Mouse (Mus musculus) ES-E14 (cell line): ENCODE results near the gene Gna14. TPM values are rescaled to one million over a fixed set of nuclear protein-coding genes. Genes with fewer than 3 reads are reported as not detected.

Source experiments
- DNase-seq: peaks from one replicate; pipeline ENCODE4 v3.0.0-alpha.2; 2013; ENCODE audit warnings: low read depth, low spot score
- H3K27ac ChIP-seq: 2 replicates; pipeline ENCODE4 v1.5.1; 2012; ENCODE audit warnings: low read depth, mild to moderate bottlenecking, low read length, moderate library complexity, mixed read lengths; ENCODE audit not compliant: poor library complexity, insufficient read depth, severe bottlenecking
- H3K36me3 ChIP-seq: 2 replicates; pipeline ENCODE4 v1.6.1; 2012; ENCODE audit warnings: mild to moderate bottlenecking, low read length, moderate library complexity, mixed read lengths; ENCODE audit not compliant: control insufficient read depth, poor library complexity, insufficient read depth, severe bottlenecking
- H3K4me1 ChIP-seq, 2 experiments: fragments of 150-350 bp in 1 of 2; sonication (generic) in 1 of 2; 2 replicates each; pipeline ENCODE4 v1.6.1; 2012; ENCODE audit warnings: low read length in 2 of 2, mild to moderate bottlenecking in 1 of 2, mixed read lengths in 1 of 2; ENCODE audit not compliant: control insufficient read depth in 2 of 2, insufficient read depth in 2 of 2, poor library complexity in 1 of 2
- H3K4me3 ChIP-seq, 2 experiments: fragments of 150-350 bp in 1 of 2; sonication (generic) in 1 of 2; 2 replicates each; pipeline ENCODE4 v1.5.1; 2012; ENCODE audit warnings: low read length in 2 of 2, low read depth in 1 of 2, mild to moderate bottlenecking in 1 of 2, mixed read lengths in 1 of 2; ENCODE audit not compliant: insufficient read depth in 1 of 2, poor library complexity in 1 of 2, severe bottlenecking in 1 of 2
- H3K9ac ChIP-seq: 2 replicates; pipeline ENCODE4 v1.6.1; 2012; ENCODE audit warnings: low read depth, mild to moderate bottlenecking, low read length, mixed read lengths; ENCODE audit not compliant: poor library complexity, insufficient read depth, severe bottlenecking
- H3K9me3 ChIP-seq: fragments of 150-350 bp; sonication (generic); 2 replicates; pipeline ENCODE4 v1.6.1; 2012; ENCODE audit warnings: low read depth, mild to moderate bottlenecking, low read length; ENCODE audit not compliant: control insufficient read depth, insufficient read depth
- CHD2 ChIP-seq: IDR thresholded peaks from 2 replicates; pipeline ENCODE4 v1.6.1; 2014; ENCODE audit warnings: mild to moderate bottlenecking, low read depth, low read length, inconsistent platforms
- HCFC1 ChIP-seq: IDR thresholded peaks from 2 replicates; pipeline ENCODE4 v1.6.1; 2012; ENCODE audit warnings: low read length, inconsistent platforms, borderline replicate concordance; ENCODE audit not compliant: insufficient read depth
- MAFK ChIP-seq: IDR thresholded peaks from 2 replicates; pipeline ENCODE4 v1.6.1; 2014; ENCODE audit warnings: mild to moderate bottlenecking, low read depth, low read length, inconsistent platforms; ENCODE audit not compliant: insufficient read depth
- ZC3H11A ChIP-seq: IDR thresholded peaks from 2 replicates; pipeline ENCODE4 v1.6.1; 2012; ENCODE audit warnings: low read depth, mild to moderate bottlenecking, inconsistent platforms, low read length, borderline replicate concordance
- ZNF384 ChIP-seq: IDR thresholded peaks from 2 replicates; pipeline ENCODE4 v1.6.1; 2012; ENCODE audit warnings: low read depth, low read length, inconsistent platforms
- in situ Hi-C, 2 experiments: fragments of 600-800 bp; cut with MboI; formaldehyde crosslinking; loops; one replicate each; pipeline ENCODE4 v1.15.1; 2025; ENCODE audit warnings: low sequenced_read_pairs in 2 of 2, inconsistent platforms in 1 of 2; ENCODE audit not compliant: unreplicated experiment in 2 of 2
- total RNA-seq: library from RNA; depleted of rRNA; stranded (reverse); fragments of 300-350 nt; gene quantifications from 2 replicates; pipeline ENCODE4 v1.2.3, GENCODE M21; 2012

Gna14 gene
- total RNA-seq, 1 experiment, result 2.5 TPM

DNA sequence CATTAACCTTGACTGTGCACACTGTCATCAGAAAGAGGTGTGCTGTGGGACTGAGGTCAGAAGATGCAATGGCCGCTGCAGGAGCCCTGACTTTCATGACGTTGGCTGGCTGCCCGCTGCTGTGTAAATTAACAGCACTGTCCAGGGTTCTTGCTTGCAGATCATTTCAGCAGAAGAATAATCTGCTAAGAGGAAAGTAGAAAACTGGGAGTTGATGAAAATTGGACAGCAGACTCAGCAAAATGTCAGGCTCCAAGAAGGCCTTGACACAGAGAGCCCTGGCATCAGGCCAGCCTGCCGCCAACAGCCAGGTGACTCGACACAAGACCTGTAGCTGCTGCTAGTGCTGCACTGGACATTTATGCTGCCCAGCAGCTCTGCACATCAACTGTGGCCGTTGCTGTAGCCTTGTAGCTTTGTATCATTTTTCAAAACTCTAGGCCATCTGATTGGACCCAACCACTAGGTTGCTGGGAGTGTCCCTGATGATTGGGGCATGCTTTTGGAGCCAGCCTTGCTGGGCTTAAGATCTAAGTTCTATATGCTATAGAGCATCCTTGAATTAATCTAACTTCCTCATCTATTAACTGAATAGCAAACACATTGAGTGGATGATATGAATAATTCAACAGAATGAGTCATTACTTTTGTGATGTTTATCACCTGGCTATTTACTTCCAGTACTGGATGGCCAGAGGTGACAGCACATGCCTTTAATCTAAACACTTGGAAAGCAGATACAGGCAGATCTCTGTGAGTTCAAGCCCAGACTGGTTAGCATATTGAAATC is 12.5 kb downstream of the Gna14 start:
- H3K4me1 ChIP-seq, result no peaks in the 10 kb centered on the region
- H3K9me3 ChIP-seq, result no peaks in the 10 kb centered on the region
- H3K36me3 ChIP-seq, result no peaks in the 10 kb centered on the region
- no peak overlapping the region for H3K27ac ChIP-seq
- no peak for TF ChIP-seq HCFC1
- no peak for TF ChIP-seq ZC3H11A
- no peak for TF ChIP-seq CHD2
- no peak for TF ChIP-seq ZNF384
- no peak for TF ChIP-seq MAFK
- no peak overlapping the region for H3K9ac ChIP-seq
- in situ Hi-C loops, result no loop called here
- no peak overlapping the region for H3K4me3 ChIP-seq
- no peak for DNase-seq

DNA sequence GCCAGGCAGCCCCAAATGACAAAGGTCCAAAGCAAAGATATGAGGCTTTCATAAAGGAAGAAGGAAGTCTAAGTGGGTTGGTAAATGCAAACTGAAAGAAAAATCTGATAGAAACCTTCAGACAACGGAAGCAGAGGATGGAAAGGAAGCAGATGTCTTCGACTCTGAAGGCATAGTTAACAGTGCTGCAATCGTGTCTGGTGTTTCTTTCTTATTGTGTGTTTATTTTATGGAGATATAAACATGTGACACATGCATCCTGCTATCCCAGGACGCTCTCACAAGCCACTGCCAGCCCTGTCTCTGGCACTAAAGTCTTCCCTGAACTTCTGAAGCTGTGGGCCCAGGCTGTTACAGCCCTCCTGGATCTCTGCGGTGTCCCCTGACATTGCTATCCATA is 13.2 kb downstream of the Gna14 start:
- in situ Hi-C loops, result no loop called here
- no peak overlapping the region for H3K4me3 ChIP-seq
- no peaks in the 10 kb centered on the region for H3K36me3 ChIP-seq
- TF ChIP-seq ZNF384 (no peak), MAFK (no peak), ZC3H11A (no peak), HCFC1 (no peak), CHD2 (no peak)
- no peaks in the 10 kb centered on the region for H3K4me1 ChIP-seq
- no peak overlapping the region for H3K9ac ChIP-seq
- no peak overlapping the region for H3K27ac ChIP-seq
- H3K9me3 ChIP-seq, result no peaks in the 10 kb centered on the region
- no peak for DNase-seq

DNA sequence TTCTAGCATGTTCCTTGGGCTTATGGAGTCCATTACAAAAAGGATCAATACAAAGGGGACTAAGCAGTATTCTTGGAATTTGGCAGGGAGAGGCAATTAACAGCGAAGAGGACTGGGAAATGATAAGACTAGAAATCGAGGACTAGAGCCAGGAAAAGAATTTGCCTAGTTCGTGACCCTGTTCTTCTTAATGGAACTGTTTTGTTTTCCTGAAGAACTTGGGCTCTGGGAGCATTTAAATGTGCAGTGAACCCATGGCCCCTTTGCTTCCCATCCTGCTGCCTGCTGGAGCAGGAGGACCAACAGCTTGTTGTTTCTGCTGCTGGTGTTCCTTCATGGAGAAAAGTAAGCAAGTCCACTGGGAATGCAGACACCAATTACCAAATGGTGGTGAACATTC is 15.3 kb downstream of the Gna14 start:
- H3K4me1 ChIP-seq, result no peaks in the 10 kb centered on the region
- no peak overlapping the region for H3K27ac ChIP-seq
- no peak overlapping the region for H3K9ac ChIP-seq
- in situ Hi-C loops, result no loop called here
- no peaks in the 10 kb centered on the region for H3K36me3 ChIP-seq
- no peaks in the 10 kb centered on the region for H3K9me3 ChIP-seq
- TF ChIP-seq MAFK, result no peak
- no peak for TF ChIP-seq ZC3H11A
- no peak for TF ChIP-seq CHD2
- no peak for TF ChIP-seq ZNF384
- TF ChIP-seq HCFC1, result no peak
- no peak for DNase-seq
- no peak overlapping the region for H3K4me3 ChIP-seq

DNA sequence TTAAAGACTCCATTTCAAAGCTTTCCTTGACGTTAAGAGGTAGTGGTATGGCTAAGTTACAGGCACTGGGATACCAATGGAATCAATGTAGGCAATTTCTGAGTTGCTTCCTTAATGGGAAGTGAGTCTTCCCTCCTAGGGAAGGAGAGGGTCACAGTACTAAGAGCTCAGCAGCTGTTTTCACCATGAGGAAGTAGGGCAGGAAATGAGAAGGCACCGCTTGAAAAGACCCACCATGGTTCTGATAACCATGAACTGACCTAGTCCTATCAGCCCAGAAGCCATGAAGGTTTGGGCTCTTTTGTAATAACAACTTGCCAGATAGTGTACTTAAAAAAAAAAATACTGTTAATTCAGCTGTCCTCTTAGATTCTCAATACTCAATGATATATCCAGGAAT is 20.6 kb downstream of the Gna14 start:
- Histone ChIP-seq H3K27ac (no peak overlapping the region), H3K9ac (no peak overlapping the region), H3K4me1 (peaks cover 8 to 11% of the 10 kb centered on the region in 2 experiments), H3K36me3 (no peaks in the 10 kb centered on the region), H3K4me3 (no peak overlapping the region), H3K9me3 (no peaks in the 10 kb centered on the region)
- in situ Hi-C loops, result no loop called here
- no peak for DNase-seq
- TF ChIP-seq CHD2, result no peak
- TF ChIP-seq MAFK, result no peak
- no peak for TF ChIP-seq ZNF384
- no peak for TF ChIP-seq ZC3H11A
- TF ChIP-seq HCFC1, result no peak

DNA sequence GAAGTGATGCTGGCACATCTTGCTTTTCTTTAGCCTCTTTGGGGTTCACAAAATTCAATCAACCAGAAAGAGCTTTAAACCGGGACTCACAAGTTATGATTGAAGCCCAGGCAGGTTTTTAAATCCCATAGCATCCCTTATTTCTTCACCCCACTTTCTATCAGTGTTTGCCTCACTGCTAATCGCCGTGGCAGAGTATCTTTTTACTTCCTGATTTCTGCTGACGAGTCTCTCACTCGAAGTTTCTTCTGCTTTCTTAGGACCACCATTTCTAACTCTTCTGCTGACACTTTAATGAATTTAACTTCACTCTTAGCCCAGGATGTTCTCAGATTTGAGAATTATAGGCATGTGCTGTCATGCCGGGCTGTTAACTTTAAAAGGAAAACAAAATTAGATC is 21.6 kb downstream of the Gna14 start:
- no peak overlapping the region for H3K4me3 ChIP-seq
- no peak for DNase-seq
- no peak overlapping the region for H3K9ac ChIP-seq
- no peaks in the 10 kb centered on the region for H3K9me3 ChIP-seq
- in situ Hi-C loops, result no loop called here
- peaks cover 8 to 11% of the 10 kb centered on the region in 2 experiments for H3K4me1 ChIP-seq
- no peak overlapping the region for H3K27ac ChIP-seq
- no peaks in the 10 kb centered on the region for H3K36me3 ChIP-seq
- no peak for TF ChIP-seq CHD2
- TF ChIP-seq ZC3H11A, result no peak
- TF ChIP-seq HCFC1, result no peak
- no peak for TF ChIP-seq MAFK
- TF ChIP-seq ZNF384, result no peak
